In the genomic region with DNA sequence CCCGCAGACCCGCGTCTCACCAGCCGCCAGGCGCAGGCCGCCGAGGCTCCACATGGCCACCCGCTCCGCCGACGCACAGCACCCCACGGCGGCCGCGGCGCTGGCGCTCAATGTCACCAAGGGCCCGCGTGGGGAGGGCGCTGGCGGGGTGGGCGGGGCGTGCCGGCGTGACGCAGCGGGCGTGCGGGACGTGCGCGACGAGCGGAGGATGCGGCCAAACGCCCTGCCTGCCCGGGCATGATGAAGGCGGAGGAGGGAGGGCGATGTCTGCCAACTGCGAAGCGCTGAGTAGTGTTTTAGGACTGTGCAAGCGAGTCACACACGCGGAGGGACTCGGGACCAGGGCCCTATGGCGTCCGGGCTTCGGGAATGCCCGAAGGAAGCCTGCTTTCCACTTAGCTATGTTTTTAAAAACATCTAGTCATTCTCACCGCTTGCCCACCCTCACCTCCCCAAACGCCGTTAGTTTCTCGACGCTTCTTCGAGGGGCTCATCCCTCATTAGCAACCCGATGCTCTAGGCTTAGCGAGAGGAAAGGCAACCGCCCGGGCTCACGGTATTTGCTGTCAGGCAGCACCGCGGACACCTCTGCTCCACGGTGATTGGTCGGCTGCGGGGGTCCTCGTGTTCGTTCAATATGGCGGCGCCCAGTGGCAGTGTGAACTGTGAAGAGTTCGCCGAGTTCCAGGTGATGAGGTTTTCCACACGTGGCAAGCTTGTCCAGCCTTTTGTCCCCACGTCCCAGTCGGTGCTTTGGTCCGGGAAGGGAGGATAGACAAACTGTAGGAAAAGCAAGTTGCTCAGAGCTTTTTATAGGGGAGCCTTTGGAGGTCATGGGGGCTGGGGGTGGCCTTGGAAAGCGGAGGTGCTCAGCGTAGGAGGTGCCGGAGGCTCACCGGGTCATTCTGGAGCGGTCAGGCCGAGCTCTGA, we compare ENCODE assay signal across 8 mouse cellular contexts. TPM values are rescaled to one million over a fixed set of nuclear protein-coding genes. Genes with fewer than 3 reads are reported as not detected.
A peak's percentile ranks its signal among the peaks of the same experiment; 100 is the strongest.
DNase-seq lines count a peak whose midpoint lies in the region; ATAC-seq and TF ChIP-seq lines count a peak whose summit lies in the region.

TSS of gene Fam162a (minus strand) at position 145 of the 930 bp plus-strand sequence.
TSS of gene Ccdc58 (plus strand) at position 236 of the 930 bp plus-strand sequence.

- H3K79me2 ChIP-seq in heart, adult 2 months (replicated peaks; ENCODE audit: control insufficient read depth, insufficient read depth, low read length) = no peaks in the 10 kb centered on the region

- H3K9me3 ChIP-seq in embryonic facial prominence, embryonic 13.5 days = no peaks in the 10 kb centered on the region
- no peaks in the 10 kb centered on the region for H3K9me3 ChIP-seq in limb, embryonic 13.5 days
- no peaks in the 10 kb centered on the region for H3K9me3 ChIP-seq in midbrain, embryonic 16.5 days (replicated peaks; ENCODE audit: control insufficient read depth, low read length, poor library complexity, severe bottlenecking)

- TF ChIP-seq POLR2A in heart, adult 2 months (IDR thresholded peaks at IDR 0.05; ENCODE audit: insufficient read depth, low read depth, low read length) = peak; percentile 98

- WGBS in embryonic facial prominence, embryonic 13.5 days = under 1% methylated on average over 81 of the region's 81 CpGs
- WGBS in heart, adult 2 months = under 1% methylated on average over 81 of the region's 81 CpGs
- WGBS in limb, embryonic 13.5 days = under 1% methylated on average over 78 of the region's 81 CpGs
- WGBS in midbrain, embryonic 16.5 days = under 1% methylated on average over 81 of the region's 81 CpGs

- peaks cover 20% of the 10 kb centered on the region for H3K4me1 ChIP-seq in embryonic facial prominence, embryonic 13.5 days
- peaks cover 3% of the 10 kb centered on the region for H3K4me1 ChIP-seq in heart, adult 2 months (ENCODE audit: control insufficient read depth, insufficient read depth, low read length)
- H3K4me1 ChIP-seq in limb, embryonic 13.5 days = peaks cover 39% of the 10 kb centered on the region
- H3K4me1 ChIP-seq in midbrain, embryonic 16.5 days (ENCODE audit: control insufficient read depth, insufficient read depth, low read length) = peaks cover 16% of the 10 kb centered on the region

- peak; percentile 9; the same call in 1 of the 2 replicates for TF ChIP-seq EP300 in heart, adult 2 months (IDR thresholded peaks at IDR 0.05; ENCODE audit: insufficient read depth, low read depth, low read length)

- H3K4me2 ChIP-seq in embryonic facial prominence, embryonic 13.5 days = peak within 1 kb of the TSS; percentile 69
- H3K4me2 ChIP-seq in limb, embryonic 13.5 days (replicated peaks) = peak within 1 kb of the TSS; percentile 66
- H3K4me2 ChIP-seq in midbrain, embryonic 16.5 days (ENCODE audit: low read length) = peak within 1 kb of the TSS; percentile 62

- peak; percentile 51 for TF ChIP-seq CTCF in heart, adult 2 months (IDR thresholded peaks at IDR 0.05)

- H3K27ac ChIP-seq in embryonic facial prominence, embryonic 13.5 days = peak within 1 kb of the TSS; percentile 99
- H3K27ac ChIP-seq in heart, adult 2 months = peak within 1 kb of the TSS; percentile 99
- H3K27ac ChIP-seq in limb, embryonic 13.5 days = peak within 1 kb of the TSS; percentile 97
- H3K27ac ChIP-seq in midbrain, embryonic 16.5 days (ENCODE audit: low read length) = peak within 1 kb of the TSS; percentile 100

- peak; percentile 90 for DNase-seq in 3134 (ENCODE audit: extremely low read depth, insufficient read length, low spot score)
- DNase-seq in adrenal gland, postnatal 36 days = peak; percentile 95 to 96
- DNase-seq in heart, adult 2 months = peak; percentile 94
- DNase-seq in kidney, adult 8-10 months = peak; percentile 89 to 94
- DNase-seq in spleen, postnatal 10 days (ENCODE audit: low spot score in 2 of 2) = peak; percentile 91 to 95

- peak within 1 kb of the TSS; percentile 82 for H3K4me3 ChIP-seq in embryonic facial prominence, embryonic 13.5 days
- H3K4me3 ChIP-seq in heart, adult 2 months = peak within 1 kb of the TSS; percentile 81
- H3K4me3 ChIP-seq in limb, embryonic 13.5 days = peak within 1 kb of the TSS; percentile 67
- peak within 1 kb of the TSS; percentile 80 for H3K4me3 ChIP-seq in midbrain, embryonic 16.5 days (ENCODE audit: low read depth, low read length)

- peaks cover 8% of the 10 kb centered on the region; the same call in 1 of the 2 replicates for H3K36me3 ChIP-seq in embryonic facial prominence, embryonic 13.5 days
- no peaks in the 10 kb centered on the region; the same call in 1 of the 2 replicates for H3K36me3 ChIP-seq in heart, adult 2 months (ENCODE audit: control insufficient read depth, insufficient read depth, low read length)
- peaks cover 8% of the 10 kb centered on the region for H3K36me3 ChIP-seq in limb, embryonic 13.5 days
- H3K36me3 ChIP-seq in midbrain, embryonic 16.5 days (ENCODE audit: control insufficient read depth, insufficient read depth, low read length) = no peaks in the 10 kb centered on the region

- peak within 1 kb of the TSS; percentile 88 for H3K9ac ChIP-seq in embryonic facial prominence, embryonic 13.5 days
- H3K9ac ChIP-seq in heart, adult 2 months (ENCODE audit: low read depth, low read length) = peak within 1 kb of the TSS; percentile 96
- H3K9ac ChIP-seq in limb, embryonic 13.5 days = peak within 1 kb of the TSS; percentile 85
- peak within 1 kb of the TSS; percentile 92 for H3K9ac ChIP-seq in midbrain, embryonic 16.5 days (ENCODE audit: low read depth, low read length)

- no peaks in the 10 kb centered on the region for H3K27me3 ChIP-seq in embryonic facial prominence, embryonic 13.5 days
- no peaks in the 10 kb centered on the region for H3K27me3 ChIP-seq in heart, adult 2 months (ENCODE audit: control insufficient read depth, insufficient read depth, low read length)
- H3K27me3 ChIP-seq in limb, embryonic 13.5 days = no peaks in the 10 kb centered on the region
- no peaks in the 10 kb centered on the region for H3K27me3 ChIP-seq in midbrain, embryonic 16.5 days (ENCODE audit: control insufficient read depth, insufficient read depth, low read depth, low read length)

- ATAC-seq in embryonic facial prominence, embryonic 13.5 days (ENCODE audit: insufficient number of reproducible peaks, insufficient read depth, low FRiP score, low TSS enrichment, low read depth) = peak; percentile 96
- peak; percentile 95 for ATAC-seq in limb, embryonic 13.5 days (ENCODE audit: low FRiP score, low read depth)
- ATAC-seq in midbrain, embryonic 16.5 days = peak; percentile 98

- intact Hi-C loops in heart, adult 2 months (cut with DNase I) = loop anchor here (1.0 to 5.0 kb wide), 3 partner anchors 29 to 134 kb away; partner anchors contain the start of genes Dtx3l and Parp9

RNA-seq across cellular contexts. Expression of gene Fam162a, which starts in this region (rescaled TPM):
- 100 to 1,000 TPM; 140 to 185 TPM for total RNA-seq in adrenal gland, postnatal 36 days (2021)
- polyA plus RNA-seq in embryonic facial prominence, embryonic 13.5 days (2015; fragmentation: Nextera tagmentation; extraction: Ambion mirVana) = 445 and 482 TPM in 2 replicates
- total RNA-seq in heart, adult 2 months (2021) = 100 to 1,000 TPM; 212 to 248 TPM
- 95.0 and 98.5 TPM in 2 replicates for polyA plus RNA-seq in heart, adult 2 months (2012; rRNA removed)
- 413 and 417 TPM in 2 replicates for polyA plus RNA-seq in limb, embryonic 13.5 days (2015; fragmentation: Nextera tagmentation; extraction: Ambion mirVana)
- polyA plus RNA-seq in midbrain, embryonic 16.5 days (2015; fragmentation: Nextera tagmentation; extraction: Ambion mirVana) = 131 and 137 TPM in 2 replicates

RNA-seq across cellular contexts. Expression of gene Ccdc58, which starts in this region (rescaled TPM):
- 10 to 100 TPM; 40.4 to 55.3 TPM for total RNA-seq in adrenal gland, postnatal 36 days (2021)
- 96.1 and 114 TPM in 2 replicates for polyA plus RNA-seq in embryonic facial prominence, embryonic 13.5 days (2015; fragmentation: Nextera tagmentation; extraction: Ambion mirVana)
- total RNA-seq in heart, adult 2 months (2021) = 10 to 100 TPM; 31.1 to 33.3 TPM
- 14.0 and 24.2 TPM in 2 replicates for polyA plus RNA-seq in heart, adult 2 months (2012; rRNA removed)
- 87.5 and 91.8 TPM in 2 replicates for polyA plus RNA-seq in limb, embryonic 13.5 days (2015; fragmentation: Nextera tagmentation; extraction: Ambion mirVana)
- polyA plus RNA-seq in midbrain, embryonic 16.5 days (2015; fragmentation: Nextera tagmentation; extraction: Ambion mirVana) = 24.7 and 27.7 TPM in 2 replicates

Comparison
In these comparisons a context has a peak if more than half of its experiments do, and no peak if none do; other contexts are left out.
1. Peak in every context shown above with its lines: DNase-seq, ATAC-seq, H3K4me3 ChIP-seq and H3K27ac ChIP-seq.